Mouse (Mus musculus): ENCODE data around the gene Nhsl2.

DNA sequence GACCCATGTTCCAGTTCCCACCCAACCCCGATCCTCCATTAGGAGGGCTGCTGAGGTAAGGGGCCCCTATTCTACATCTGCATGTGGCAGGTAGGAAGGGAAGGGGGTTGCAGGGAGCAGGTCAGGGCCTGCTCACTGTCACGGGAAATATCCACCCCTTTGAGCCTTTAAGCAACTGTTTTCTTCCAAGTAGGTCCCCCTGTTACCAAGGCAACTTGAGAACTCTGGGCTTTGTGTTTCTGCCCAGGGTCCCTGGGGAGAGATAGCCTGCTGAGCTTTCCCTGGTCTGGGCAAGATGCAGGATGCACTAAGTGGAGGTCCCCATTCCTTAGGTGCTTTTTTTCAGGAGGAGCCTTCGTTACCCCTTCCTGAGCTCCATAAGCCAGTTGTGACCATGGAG lies 214.9 kb downstream of the Nhsl2 start:
- TF ChIP-seq CTCF (IDR thresholded peaks at IDR 0.05; ENCODE audit: insufficient read depth, low read depth, low read length) (no peak), POLR2A (IDR thresholded peaks at IDR 0.05; ENCODE audit: insufficient read depth, low read depth, low read length) (no peak)
